Mouse (Mus musculus) ES-Bruce4 (cell line): ENCODE results near the gene Sacm1l. TPM values are rescaled to one million over a fixed set of nuclear protein-coding genes. Genes with fewer than 3 reads are reported as not detected.

Source experiments
- H3K27ac ChIP-seq: 2 replicates; pipeline ENCODE4 v1.5.1; 2012; ENCODE audit warnings: low read length, inconsistent platforms; ENCODE audit not compliant: insufficient read depth
- H3K27me3 ChIP-seq: 2 replicates; pipeline ENCODE4 v1.6.1; 2012; ENCODE audit warnings: mild to moderate bottlenecking, low read length, inconsistent platforms; ENCODE audit not compliant: control insufficient read depth, poor library complexity, insufficient read depth, severe bottlenecking
- H3K36me3 ChIP-seq: 2 replicates; pipeline ENCODE4 v1.6.1; 2012; ENCODE audit warnings: inconsistent platforms, mild to moderate bottlenecking, low read length, moderate library complexity; ENCODE audit not compliant: control insufficient read depth, poor library complexity, insufficient read depth, severe bottlenecking
- H3K4me1 ChIP-seq: one replicate; pipeline ENCODE4 v1.8.1; 2011; ENCODE audit warnings: low read length; ENCODE audit not compliant: control insufficient read depth, insufficient read depth
- H3K4me3 ChIP-seq: 2 replicates; pipeline ENCODE4 v1.5.1; 2011; ENCODE audit warnings: low read depth, mild to moderate bottlenecking, low read length
- H3K9ac ChIP-seq: 2 replicates; pipeline ENCODE4 v1.6.1; 2012; ENCODE audit warnings: low read depth, mild to moderate bottlenecking, inconsistent platforms; ENCODE audit not compliant: poor library complexity, severe bottlenecking
- H3K9me3 ChIP-seq: replicated peaks from 2 replicates; pipeline ENCODE4 v1.6.1; 2012; ENCODE audit warnings: mild to moderate bottlenecking, low read length, inconsistent platforms; ENCODE audit not compliant: control insufficient read depth, poor library complexity, insufficient read depth, severe bottlenecking
- CTCF ChIP-seq: IDR thresholded peaks from one replicate; pipeline ENCODE4 v1.8.1; 2011; ENCODE audit warnings: low read depth, low read length
- EP300 ChIP-seq: IDR thresholded peaks from 2 replicates; pipeline ENCODE4 v1.6.1; 2011; ENCODE audit warnings: low read depth, low read length; ENCODE audit not compliant: insufficient read depth
- POLR2A ChIP-seq: IDR thresholded peaks from one replicate; pipeline ENCODE4 v1.8.1; 2011; ENCODE audit warnings: low read length; ENCODE audit not compliant: insufficient read depth
- polyA plus RNA-seq: library from polyadenylated mRNA; stranded (reverse); fragments of >200 nt; gene quantifications from 2 replicates; pipeline ENCODE4 v1.2.4, GENCODE M21; 2011; ENCODE audit warnings: low read depth; ENCODE audit not compliant: missing spikeins, insufficient read depth, insufficient read length

Sacm1l gene
- polyA plus RNA-seq, 1 experiment: 49.9 TPM

- Histone ChIP-seq H3K4me3 (no peak overlapping the region), H3K4me1 (no peaks in the 10 kb centered on the region), H3K9me3 (no peaks in the 10 kb centered on the region), H3K9ac (no peak overlapping the region), H3K27ac (no peak overlapping the region), H3K36me3 (no peaks in the 10 kb centered on the region), H3K27me3 (no peaks in the 10 kb centered on the region; the same call in 1 of the 2 replicates)
- TF ChIP-seq EP300: no peak
- TF ChIP-seq CTCF: no peak
- TF ChIP-seq POLR2A: no peak
Observed at GRCm38 (mm10) chr9:123638231-123638630, 108.7 kb downstream of the Sacm1l start.

GRCm38 (mm10) chr9:123638668-123639089 lies 109.1 kb downstream of the Sacm1l start:
- Histone ChIP-seq H3K27me3 (no peaks in the 10 kb centered on the region; the same call in 1 of the 2 replicates), H3K4me1 (no peaks in the 10 kb centered on the region), H3K9me3 (no peaks in the 10 kb centered on the region), H3K9ac (no peak overlapping the region), H3K27ac (no peak overlapping the region), H3K4me3 (no peak overlapping the region), H3K36me3 (no peaks in the 10 kb centered on the region)
- TF ChIP-seq POLR2A: no peak
- peak; percentile 58 for TF ChIP-seq CTCF
- no peak for TF ChIP-seq EP300

- TF ChIP-seq EP300 (no peak), POLR2A (no peak), CTCF (no peak)
- no peak overlapping the region for H3K27ac ChIP-seq
- H3K36me3 ChIP-seq: no peaks in the 10 kb centered on the region
- H3K9me3 ChIP-seq: no peaks in the 10 kb centered on the region
- H3K4me3 ChIP-seq: no peak overlapping the region
- H3K9ac ChIP-seq: no peak overlapping the region
- H3K4me1 ChIP-seq: no peaks in the 10 kb centered on the region
- H3K27me3 ChIP-seq: no peaks in the 10 kb centered on the region; the same call in 1 of the 2 replicates
Observed at GRCm38 (mm10) chr9:123640106-123640505, 110.5 kb downstream of the Sacm1l start.

Other genes starting within 250 kb of the Sacm1l start
- 6,627 and 6,889 TPM in 2 replicates for gene Lars2, start 162.8 kb upstream of the Sacm1l start, polyA plus RNA-seq
- gene Limd1, start 51.1 kb upstream of the Sacm1l start, polyA plus RNA-seq: 23.3 TPM in 2 replicates
- gene Slc6a20b, start 102.8 kb downstream of the Sacm1l start, polyA plus RNA-seq: 1.4 TPM in 2 replicates
- not detected in 2 replicates for gene Ccr9, start 148.7 kb downstream of the Sacm1l start, polyA plus RNA-seq
- not detected in 2 replicates for gene Slc6a20a, start 149.1 kb downstream of the Sacm1l start, polyA plus RNA-seq
- gene Lztfl1, start 187.9 kb downstream of the Sacm1l start, polyA plus RNA-seq: 26.9 and 30.3 TPM in 2 replicates